Mouse (Mus musculus) mammary gland, adult 2 months (tissue): Measurements from ENCODE around the gene Hcfc2. TPM values are rescaled to one million over a fixed set of nuclear protein-coding genes. Genes with fewer than 3 reads are reported as not detected.

Source experiments
- polyA plus RNA-seq: library from polyadenylated mRNA; depleted of rRNA; stranded (reverse); fragments of >200 nt; gene quantifications from 2 replicates; pipeline ENCODE4 v1.2.3, GENCODE M21; 2012; ENCODE audit warnings: low replicate concordance; rRNA removed

Gene Hcfc2
- polyA plus RNA-seq, result 5.9 and 12.3 TPM in 2 replicates

GRCm38 (mm10) chr10:82695956-82696355 lies at the start of gene Hcfc2:
Gene Hcfc2 (plus strand): TSS chr10:82696160.

DNA sequence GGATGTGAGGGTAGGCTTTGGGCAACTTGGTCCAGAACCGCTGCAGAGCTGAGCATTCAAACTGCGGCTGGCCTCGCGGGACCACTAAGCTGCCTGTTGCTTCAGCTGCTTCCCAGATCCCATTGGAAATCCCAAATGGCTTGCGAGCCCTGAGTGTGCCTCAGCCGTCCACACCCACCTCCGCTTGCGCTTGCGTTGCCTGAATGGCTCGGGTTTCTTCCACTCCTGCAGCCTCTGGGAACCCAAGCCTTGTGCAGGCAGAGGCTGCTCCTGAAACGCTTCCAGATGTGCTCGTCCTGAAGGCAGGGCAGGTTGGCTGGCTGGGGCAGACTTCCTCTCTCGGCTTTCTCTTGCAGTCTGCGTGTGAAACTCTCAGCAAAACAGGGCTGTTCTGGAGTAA lies 5.5 kb upstream of the Hcfc2 start, which contains the start of gene Glt8d2:
Glt8d2 (minus strand) TSS at position 157 of the 400 bp plus-strand sequence.

GRCm38 (mm10) chr10:82763840-82764631 lies 68.1 kb downstream of the Hcfc2 start, which contains the start of gene Nfyb:
Gene Nfyb (minus strand): TSS chr10:82764144.

Other genes starting within 250 kb of the Hcfc2 start
- gene Gm1553, start 203.5 kb upstream of the Hcfc2 start, polyA plus RNA-seq, result not detected in 2 replicates
- 44.0 and 57.7 TPM in 2 replicates for gene 1190007I07Rik, start 72.9 kb upstream of the Hcfc2 start, polyA plus RNA-seq
- 13.3 and 19.5 TPM in 2 replicates for gene Tdg, start 66.3 kb upstream of the Hcfc2 start, polyA plus RNA-seq
- 4.5 and 7.9 TPM in 2 replicates for gene Glt8d2, start 5.5 kb upstream of the Hcfc2 start, polyA plus RNA-seq
- 4.8 and 10.4 TPM in 2 replicates for gene Nfyb, start 68.0 kb downstream of the Hcfc2 start, polyA plus RNA-seq
- 27.4 and 31.7 TPM in 2 replicates for gene Txnrd1, start 137.8 kb downstream of the Hcfc2 start, polyA plus RNA-seq
- 0.39 TPM in 1 of 2 replicates, not detected in the other for gene Eid3, start 170.5 kb downstream of the Hcfc2 start, polyA plus RNA-seq